Mouse (Mus musculus) megakaryocyte, embryonic 14.5 days (primary cell): Measurements from ENCODE around the gene Fam160a2. TPM values are rescaled to one million over a fixed set of nuclear protein-coding genes. Genes with fewer than 3 reads are reported as not detected.
A peak's percentile ranks its signal among the peaks of the same experiment; 100 is the strongest.
"Not testable (repeated sequence)": the region's sequence is repeated elsewhere in the genome, so short reads cannot be mapped to it uniquely, and the experiment has no call there.

ENCODE experiments used
- H3K27me3 ChIP-seq: replicated peaks from 2 replicates; pipeline ENCODE3; 2012; ENCODE audit warnings: inconsistent platforms
- H3K36me3 ChIP-seq: replicated peaks from 2 replicates; pipeline ENCODE3; 2012; ENCODE audit warnings: low read length, inconsistent platforms, mixed read lengths
- H3K4me1 ChIP-seq: 2 replicates; pipeline ENCODE4 v1.6.1; 2012; ENCODE audit warnings: inconsistent platforms
- H3K4me3 ChIP-seq: replicated peaks from 2 replicates; pipeline ENCODE3; 2012; ENCODE audit warnings: moderate library complexity, mild to moderate bottlenecking, inconsistent platforms
- H3K9me3 ChIP-seq: 2 replicates; pipeline ENCODE4 v1.6.1; 2012; ENCODE audit warnings: inconsistent platforms
- FLI1 ChIP-seq: IDR thresholded peaks from 2 replicates; pipeline ENCODE4 v1.6.1; 2012; ENCODE audit warnings: low read length, inconsistent platforms, mixed read lengths
- GATA1 ChIP-seq: IDR thresholded peaks from 3 replicates; pipeline ENCODE4 v1.6.1; 2012; ENCODE audit warnings: mixed read lengths, low read length, inconsistent platforms, borderline replicate concordance
- polyA plus RNA-seq: library from polyadenylated mRNA; stranded (reverse); fragments of >175 nt; gene quantifications from 2 replicates; pipeline ENCODE4 v1.2.3, GENCODE M21; 2012; ENCODE audit warnings: low replicate concordance; ENCODE audit not compliant: insufficient read depth

Gene Fam160a2
- polyA plus RNA-seq, 1 experiment: 32.3 TPM

- Histone ChIP-seq H3K36me3 (no peaks in the 10 kb centered on the region), H3K4me1 (no peaks in the 10 kb centered on the region), H3K9me3 (peaks cover 6% of the 10 kb centered on the region; the same call in 1 of the 2 replicates), H3K4me3 (no peak overlapping the region), H3K27me3 (peaks cover 50% of the 10 kb centered on the region)
- no peak for TF ChIP-seq GATA1
- no peak for TF ChIP-seq FLI1
Measured at GRCm38 (mm10) chr7:105424368-105424767, 24.5 kb upstream of the Fam160a2 start.

GRCm38 (mm10) chr7:105420903-105421302 is 21.0 kb upstream of the Fam160a2 start:
- no peak for TF ChIP-seq GATA1
- no peak for TF ChIP-seq FLI1
- Histone ChIP-seq H3K4me1 (no peaks in the 10 kb centered on the region), H3K27me3 (peaks cover 34% of the 10 kb centered on the region), H3K9me3 (peaks cover 5% of the 10 kb centered on the region; the same call in 1 of the 2 replicates), H3K36me3 (no peaks in the 10 kb centered on the region), H3K4me3 (no peak overlapping the region)

- no peaks in the 10 kb centered on the region for H3K9me3 ChIP-seq
- TF ChIP-seq GATA1 (no peak), FLI1 (no peak)
- H3K27me3 ChIP-seq: peaks cover 14% of the 10 kb centered on the region
- no peaks in the 10 kb centered on the region for H3K4me1 ChIP-seq
- no peak overlapping the region for H3K4me3 ChIP-seq
- no peaks in the 10 kb centered on the region for H3K36me3 ChIP-seq
Measured at GRCm38 (mm10) chr7:105418106-105418505, 18.3 kb upstream of the Fam160a2 start.

- Histone ChIP-seq H3K4me3 (no peak overlapping the region), H3K9me3 (no peaks in the 10 kb centered on the region), H3K36me3 (no peaks in the 10 kb centered on the region), H3K27me3 (peaks cover 14% of the 10 kb centered on the region), H3K4me1 (no peaks in the 10 kb centered on the region)
- TF ChIP-seq GATA1 (no peak), FLI1 (no peak)
Measured at GRCm38 (mm10) chr7:105416529-105416928, 16.7 kb upstream of the Fam160a2 start.

- Histone ChIP-seq H3K9me3 (no peaks in the 10 kb centered on the region), H3K4me3 (no peak overlapping the region), H3K4me1 (no peaks in the 10 kb centered on the region), H3K36me3 (no peaks in the 10 kb centered on the region), H3K27me3 (peaks cover 16% of the 10 kb centered on the region)
- no peak for TF ChIP-seq FLI1
- TF ChIP-seq GATA1: no peak
Measured at GRCm38 (mm10) chr7:105414385-105414784, 14.5 kb upstream of the Fam160a2 start.

GRCm38 (mm10) chr7:105411874-105412632 is 12.2 kb upstream of the Fam160a2 start:
- H3K4me1 ChIP-seq, H3K36me3 ChIP-seq, H3K9me3 ChIP-seq, H3K4me3 ChIP-seq: not testable (repeated sequence)
- H3K27me3 ChIP-seq: peaks cover 27% of the 10 kb centered on the region

GRCm38 (mm10) chr7:105406322-105406721 is 6.5 kb upstream of the Fam160a2 start:
- Histone ChIP-seq H3K4me1 (no peaks in the 10 kb centered on the region), H3K9me3 (no peaks in the 10 kb centered on the region; the same call in 1 of the 2 replicates), H3K4me3 (no peak overlapping the region), H3K36me3 (no peaks in the 10 kb centered on the region), H3K27me3 (peaks cover 47% of the 10 kb centered on the region)
- TF ChIP-seq FLI1 (no peak), GATA1 (no peak)

GRCm38 (mm10) chr7:105404268-105404667 is 4.4 kb upstream of the Fam160a2 start, which contains the start of gene Cnga4:
Gene Cnga4, plus strand, starts transcription at chr7:105404568.
- no peaks in the 10 kb centered on the region; the same call in 1 of the 2 replicates for H3K9me3 ChIP-seq
- no peak within 1 kb of the TSS for H3K4me3 ChIP-seq
- no peaks in the 10 kb centered on the region for H3K36me3 ChIP-seq
- peaks cover 42% of the 10 kb centered on the region for H3K27me3 ChIP-seq
- TF ChIP-seq FLI1: no peak
- no peak for TF ChIP-seq GATA1
- H3K4me1 ChIP-seq: peaks cover 9% of the 10 kb centered on the region

- TF ChIP-seq GATA1: no peak
- H3K27me3 ChIP-seq: peaks cover under 1% of the 10 kb centered on the region
Measured at GRCm38 (mm10) chr7:105399058-105399934, 558 bp downstream of the Fam160a2 start.

GRCm38 (mm10) chr7:105396126-105396525 is 3.7 kb downstream of the Fam160a2 start:
- TF ChIP-seq FLI1: no peak
- TF ChIP-seq GATA1: no peak
- Histone ChIP-seq H3K4me3 (peak overlapping the region; percentile 46), H3K4me1 (peaks cover 49% of the 10 kb centered on the region)

More at GRCm38 (mm10) chr7:105399058-105399934, 558 bp downstream of the Fam160a2 start:
- Histone ChIP-seq H3K36me3 (peaks cover 6% of the 10 kb centered on the region), H3K4me1 (peaks cover 49% of the 10 kb centered on the region), H3K4me3 (peak overlapping the region; percentile 98), H3K9me3 (no peaks in the 10 kb centered on the region)

More at GRCm38 (mm10) chr7:105396126-105396525, 3.7 kb downstream of the Fam160a2 start:
- no peaks in the 10 kb centered on the region for H3K27me3 ChIP-seq
- peaks cover 25% of the 10 kb centered on the region for H3K36me3 ChIP-seq
- H3K9me3 ChIP-seq: no peaks in the 10 kb centered on the region
